Mouse (Mus musculus) C2C12 (cell line): ENCODE results near the gene Tas2r119.

Experiments used
- CEBPB ChIP-seq: IDR thresholded peaks from one replicate; pipeline ENCODE4 v1.6.1; 2011; ENCODE audit warnings: low read depth, mild to moderate bottlenecking, control low read depth, moderate library complexity
- CTCF ChIP-seq: IDR thresholded peaks from one replicate; pipeline ENCODE4 v1.5.1; 2011; ENCODE audit not compliant: control insufficient read depth, insufficient read depth, insufficient read length
- FOSL1 ChIP-seq: IDR thresholded peaks from one replicate; pipeline ENCODE4 v1.8.0; 2011; ENCODE audit warnings: mild to moderate bottlenecking, low read length; ENCODE audit not compliant: poor library complexity, insufficient read depth, severe bottlenecking
- MAX ChIP-seq: IDR thresholded peaks from one replicate; pipeline ENCODE4 v1.6.1; 2011; ENCODE audit warnings: mild to moderate bottlenecking, control low read depth
- USF1 ChIP-seq: IDR thresholded peaks from one replicate; pipeline ENCODE4 v1.6.1; 2011; ENCODE audit warnings: low read depth, mild to moderate bottlenecking, control low read depth, moderate library complexity

- no peak for TF ChIP-seq CTCF
- no peak for TF ChIP-seq USF1
- TF ChIP-seq CEBPB, result no peak
- TF ChIP-seq FOSL1, result no peak
- TF ChIP-seq MAX, result no peak
These were observed 32.8 kb upstream of the Tas2r119 start for GRCm38 (mm10) chr15:32144269-32144668.
